ENCODE assay signal across 20 mouse cellular contexts in the genomic region with DNA sequence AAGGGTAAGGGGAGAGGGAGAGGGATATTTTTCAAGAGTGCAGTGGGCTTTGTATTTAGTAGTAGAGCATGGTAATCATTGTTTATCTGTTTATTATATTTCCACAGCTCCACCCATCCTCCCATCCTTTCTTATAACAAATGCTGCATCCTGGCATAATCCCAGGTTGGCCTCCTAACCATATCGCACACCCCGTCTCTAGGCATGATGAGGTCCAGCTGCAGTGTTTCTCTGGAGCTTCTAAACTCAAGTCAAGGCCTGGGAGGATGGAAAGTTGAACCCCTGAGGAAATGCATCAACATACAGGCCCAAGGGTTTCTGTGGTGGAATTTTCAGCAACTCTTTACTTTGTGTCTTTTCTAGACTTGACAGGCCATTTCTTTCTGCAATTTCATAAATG.
"Had no signal": no experiment of that assay in that cellular context is flagged by ENCODE, and none has a peak within 500 bp of the region (broad histone marks: within the 10 kb centered on the region; RNA-seq: fewer than 3 reads in every experiment).

No protein-coding gene starts in this region.

- H3K9ac ChIP-seq: hindbrain, embryonic 15.5 days; intestine, embryonic 15.5 days; limb, embryonic 12.5 days; limb, embryonic 15.5 days; liver, embryonic 14.5 days; liver, postnatal 0 days; lung, embryonic 15.5 days; midbrain, embryonic 13.5 days; neural tube, embryonic 13.5 days; stomach, embryonic 15.5 days had no signal

- DNase-seq: kidney, postnatal 36 days; liver, postnatal 0 days; retina, postnatal 1 day; right cerebral cortex, postnatal 25 days; spleen, adult 18-20 months; thymus, postnatal 25 days had no signal

- H3K4me3 ChIP-seq: hindbrain, embryonic 15.5 days; intestine, embryonic 15.5 days; limb, embryonic 12.5 days; limb, embryonic 15.5 days; lung, embryonic 15.5 days; megakaryocyte, embryonic 14.5 days; midbrain, embryonic 10.5 days; midbrain, embryonic 13.5 days; myocyte; neural tube, embryonic 13.5 days; stomach, embryonic 15.5 days had no signal

- H3K27me3 ChIP-seq: hindbrain, embryonic 15.5 days; intestine, embryonic 15.5 days; limb, embryonic 12.5 days; limb, embryonic 15.5 days; lung, embryonic 15.5 days; megakaryocyte, embryonic 14.5 days; midbrain, embryonic 13.5 days; neural tube, embryonic 13.5 days; stomach, embryonic 15.5 days had no signal

- H3K4me2 ChIP-seq: hindbrain, embryonic 15.5 days; intestine, embryonic 15.5 days; limb, embryonic 12.5 days; limb, embryonic 15.5 days; liver, embryonic 11.5 days; lung, embryonic 15.5 days; midbrain, embryonic 13.5 days; neural tube, embryonic 13.5 days; stomach, embryonic 15.5 days had no signal

- H3K4me1 ChIP-seq: hindbrain, embryonic 15.5 days; intestine, embryonic 15.5 days; limb, embryonic 12.5 days; midbrain, embryonic 10.5 days; midbrain, embryonic 13.5 days; stomach, embryonic 15.5 days had no signal

- H3K36me3 ChIP-seq: hindbrain, embryonic 15.5 days; intestine, embryonic 15.5 days; limb, embryonic 12.5 days; limb, embryonic 15.5 days; lung, embryonic 15.5 days; midbrain, embryonic 10.5 days; midbrain, embryonic 13.5 days; neural tube, embryonic 13.5 days; stomach, embryonic 15.5 days had no signal

- H3K27ac ChIP-seq: hindbrain, embryonic 15.5 days; intestine, embryonic 15.5 days; limb, embryonic 12.5 days; limb, embryonic 15.5 days; liver, embryonic 14.5 days; lung, embryonic 15.5 days; midbrain, embryonic 10.5 days; midbrain, embryonic 13.5 days; neural tube, embryonic 13.5 days; stomach, embryonic 15.5 days had no signal

- H3K9me3 ChIP-seq: hindbrain, embryonic 15.5 days; intestine, embryonic 15.5 days; limb, embryonic 12.5 days; limb, embryonic 15.5 days; lung, embryonic 15.5 days; midbrain, embryonic 10.5 days; midbrain, embryonic 13.5 days; neural tube, embryonic 13.5 days; stomach, embryonic 15.5 days had no signal

- ATAC-seq: intestine, embryonic 15.5 days; liver, postnatal 0 days; midbrain, embryonic 13.5 days; midbrain, embryonic 16.5 days had no signal
